Mouse (Mus musculus) small intestine, adult 2 months (tissue): ENCODE data around the gene Pou5f1.
"Not testable (repeated sequence)": the region's sequence is repeated elsewhere in the genome, so short reads cannot be mapped to it uniquely, and the experiment has no call there.

Source experiments
- CTCF ChIP-seq: fragments of 200-500 bp; IDR thresholded peaks from 2 replicates; pipeline ENCODE4 v1.5.1; 2012; ENCODE audit warnings: low read depth, mild to moderate bottlenecking, control low read depth, inconsistent platforms, low read length, moderate library complexity, mixed read lengths; ENCODE audit not compliant: insufficient replicate concordance, insufficient read length; ENCODE audit errors: extremely low read depth
- POLR2A ChIP-seq: fragments of 200-500 bp; IDR thresholded peaks from 2 replicates; pipeline ENCODE4 v1.6.1; 2012; ENCODE audit warnings: low read depth, mild to moderate bottlenecking, control low read depth, inconsistent platforms, low read length, moderate library complexity

DNA sequence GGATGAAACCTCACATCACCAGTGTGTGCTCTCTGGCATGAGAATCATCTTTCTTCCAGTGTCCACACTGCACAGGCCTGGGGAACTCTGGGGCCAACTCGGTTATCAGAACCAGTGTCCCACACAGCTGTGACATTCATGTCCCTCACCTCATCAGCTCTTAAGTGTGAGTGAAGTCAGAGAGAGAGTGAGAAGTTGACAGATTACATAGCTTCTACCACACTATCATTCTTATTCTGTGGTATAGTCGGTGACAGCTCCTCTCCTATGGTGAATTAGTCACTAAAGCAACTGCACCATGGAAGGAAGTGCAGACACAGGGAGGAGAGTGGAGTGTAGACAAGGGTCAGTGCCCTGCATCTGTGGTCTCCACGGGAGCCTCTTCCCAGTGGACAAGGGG, 36.9 kb upstream of the Pou5f1 start:
- TF ChIP-seq CTCF, POLR2A: not testable (repeated sequence)
